Mouse (Mus musculus): ENCODE data around the gene Anapc1.

- TF ChIP-seq CTCF (IDR thresholded peaks at IDR 0.05; ENCODE audit: low read depth, low read length) (no peak), EP300 (IDR thresholded peaks at IDR 0.05; ENCODE audit: insufficient read depth, low read depth, low read length) (no peak), POLR2A (IDR thresholded peaks at IDR 0.05; ENCODE audit: insufficient read depth, low read length) (peak; percentile 52)
These were observed at the start of gene Anapc1 for GRCm38 (mm10) chr2:128686921-128687557.

All from ES-Bruce4 (cell line).